Mouse (Mus musculus): ENCODE data around the gene Trcg1.

DNA sequence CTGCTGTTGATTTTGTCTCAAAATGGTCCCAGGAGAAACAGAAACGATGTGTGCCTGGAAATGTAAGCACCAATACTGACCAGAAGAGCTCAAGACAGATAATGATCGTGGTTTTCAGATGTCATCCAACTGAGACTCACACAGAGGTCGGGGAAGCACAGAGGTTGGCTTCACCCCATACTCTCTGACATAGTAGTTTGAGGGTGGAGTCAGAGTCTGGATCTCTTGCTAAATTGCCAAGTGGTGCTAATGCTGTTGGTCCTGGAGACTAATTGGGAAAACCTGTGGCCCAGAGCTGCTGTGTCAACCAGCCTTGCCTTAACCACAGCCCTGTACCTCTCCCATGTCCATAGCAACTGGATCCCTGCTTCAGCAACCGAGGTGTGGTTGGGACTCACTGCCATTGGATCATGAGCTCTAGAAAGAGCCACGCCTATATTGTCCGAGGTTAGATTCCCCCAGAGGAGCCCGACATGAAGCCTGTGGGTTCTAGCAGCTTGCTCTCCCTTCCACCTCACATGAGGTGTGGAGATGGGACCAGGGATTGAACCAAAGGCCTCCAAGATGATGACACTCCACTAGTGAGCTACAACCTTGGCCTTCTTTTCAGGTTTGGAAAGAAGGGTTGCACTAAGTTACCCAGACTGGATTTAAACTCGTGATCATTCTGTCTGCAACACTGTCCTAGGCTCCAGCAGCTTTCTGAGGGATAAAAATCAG lies 4.7 kb upstream of the Trcg1 start:
- TF ChIP-seq GATA1 (IDR thresholded peaks at IDR 0.05; ENCODE audit: low read length) (no peak), TAL1 (IDR thresholded peaks at IDR 0.05; ENCODE audit: low read length) (no peak)
